Mouse (Mus musculus) cortical plate, adult 2 months (tissue): ENCODE results near the gene Kctd18.
"Not testable (repeated sequence)": the region's sequence is repeated elsewhere in the genome, so short reads cannot be mapped to it uniquely, and the experiment has no call there.

ENCODE experiments used
- CTCF ChIP-seq: fragments of 200-500 bp; IDR thresholded peaks from 2 replicates; pipeline ENCODE4 v1.5.1; 2011; ENCODE audit warnings: mild to moderate bottlenecking, control low read depth, low read length; ENCODE audit not compliant: insufficient read depth; ENCODE audit errors: extremely low read depth
- POLR2A ChIP-seq: fragments of 200-500 bp; IDR thresholded peaks from 2 replicates; pipeline ENCODE4 v1.6.1; 2011; ENCODE audit warnings: mild to moderate bottlenecking, low read length, control low read depth; ENCODE audit not compliant: insufficient read depth; ENCODE audit errors: extremely low read depth

DNA sequence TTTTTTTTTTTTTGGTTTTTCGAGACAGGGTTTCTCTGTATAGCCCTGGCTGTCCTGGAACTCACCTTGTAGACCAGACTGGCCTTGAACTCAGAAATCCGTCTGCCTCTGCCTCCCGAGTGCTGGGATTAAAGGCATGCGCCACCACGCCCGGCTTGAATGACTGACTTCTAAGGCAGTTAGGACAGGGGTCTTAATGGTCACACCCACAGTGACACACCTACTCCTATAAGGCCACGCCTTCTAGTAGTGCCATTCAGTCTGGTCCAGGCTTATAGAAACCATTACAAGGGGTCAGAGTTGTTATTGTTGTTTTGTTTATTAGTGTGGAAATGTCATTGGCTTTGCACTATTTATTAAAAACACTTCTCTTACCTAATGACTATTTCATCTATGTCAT, 12.4 kb downstream of the Kctd18 start:
- not testable (repeated sequence) for TF ChIP-seq POLR2A, CTCF
